Mouse (Mus musculus): ENCODE results near the gene Jmjd1c. TPM values are rescaled to one million over a fixed set of nuclear protein-coding genes. Genes with fewer than 3 reads are reported as not detected.

Gene Jmjd1c
- polyA plus RNA-seq, 1 experiment from 2014 or later = 10.9 TPM

DNA sequence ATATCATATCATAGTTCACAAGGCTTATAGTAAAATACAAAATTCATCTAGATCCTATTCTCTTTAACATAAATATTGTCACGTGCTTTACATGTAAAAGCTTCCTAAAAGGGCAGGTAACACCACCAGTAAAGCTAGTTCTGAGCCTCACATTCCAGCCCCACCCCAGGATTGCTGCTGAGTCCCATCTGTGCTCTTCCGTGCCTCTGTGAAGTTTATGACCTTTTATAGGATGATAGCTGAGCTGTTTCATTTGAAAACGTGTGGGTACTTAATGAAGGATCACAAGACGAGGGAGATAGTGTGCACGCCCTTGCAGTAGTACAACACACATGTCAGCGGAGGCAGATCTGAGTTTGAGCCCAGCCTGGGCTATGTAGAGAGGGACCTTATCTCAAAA lies 134.5 kb downstream of the Jmjd1c start:
- no peak overlapping the region for H3K27ac ChIP-seq (ENCODE audit: low read length)
- no peak overlapping the region for H3K9ac ChIP-seq (ENCODE audit: low read depth, low read length)
- H3K4me2 ChIP-seq (ENCODE audit: low read depth, low read length) = no peak overlapping the region
- WGBS (ENCODE audit: insufficient replicate concordance) = 68% methylated on average over 6 of the region's 6 CpGs
- H3K36me3 ChIP-seq (ENCODE audit: control insufficient read depth, insufficient read depth) = peaks cover 31% of the 10 kb centered on the region
- no peaks in the 10 kb centered on the region for H3K27me3 ChIP-seq (ENCODE audit: control insufficient read depth, insufficient read depth, low read depth, low read length)
- no peaks in the 10 kb centered on the region; the same call in 1 of the 2 replicates for H3K4me1 ChIP-seq (ENCODE audit: control insufficient read depth, low read depth, low read length)
- H3K4me3 ChIP-seq (ENCODE audit: low read depth, low read length) = no peak overlapping the region
- no peak for ATAC-seq (ENCODE audit: low read depth)
- no peaks in the 10 kb centered on the region for H3K9me3 ChIP-seq (replicated peaks; ENCODE audit: control insufficient read depth, low read length)

DNA sequence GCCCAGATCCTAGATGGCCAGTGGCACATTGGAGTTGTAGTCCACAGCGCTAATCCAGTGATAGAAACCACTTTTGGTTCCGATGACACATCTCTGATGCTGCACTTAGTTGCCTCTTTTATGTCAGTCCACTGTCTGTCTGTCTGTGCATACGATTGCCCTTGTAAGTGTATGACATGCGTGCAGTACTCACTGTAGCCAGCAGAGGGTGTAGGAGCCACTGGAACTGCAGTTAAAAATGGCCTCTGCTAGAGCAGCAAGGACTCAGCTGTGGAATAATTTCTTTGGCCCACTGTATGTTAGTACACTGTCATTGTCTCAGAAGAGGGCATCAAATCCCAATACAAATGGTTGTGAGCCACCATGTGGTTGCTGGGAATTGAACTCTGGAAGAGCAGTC lies 151.2 kb downstream of the Jmjd1c start:
- H3K9ac ChIP-seq (ENCODE audit: low read depth, low read length) = no peak overlapping the region
- no peak overlapping the region for H3K4me2 ChIP-seq (ENCODE audit: low read depth, low read length)
- H3K4me1 ChIP-seq (ENCODE audit: control insufficient read depth, low read depth, low read length) = no peaks in the 10 kb centered on the region
- H3K27ac ChIP-seq (ENCODE audit: low read length) = no peak overlapping the region
- 82% methylated on average over 4 of the region's 4 CpGs for WGBS (ENCODE audit: insufficient replicate concordance)
- no peaks in the 10 kb centered on the region for H3K27me3 ChIP-seq (ENCODE audit: control insufficient read depth, insufficient read depth, low read depth, low read length)
- H3K4me3 ChIP-seq (ENCODE audit: low read depth, low read length) = no peak overlapping the region
- H3K36me3 ChIP-seq (ENCODE audit: control insufficient read depth, insufficient read depth) = peaks cover 34% of the 10 kb centered on the region
- ATAC-seq (ENCODE audit: low read depth) = no peak
- H3K9me3 ChIP-seq (replicated peaks; ENCODE audit: control insufficient read depth, low read length) = no peaks in the 10 kb centered on the region

- Histone ChIP-seq H3K9me3 (replicated peaks; ENCODE audit: control insufficient read depth, low read length) (no peaks in the 10 kb centered on the region), H3K4me3 (ENCODE audit: low read depth, low read length) (no peak overlapping the region), H3K27me3 (ENCODE audit: control insufficient read depth, insufficient read depth, low read depth, low read length) (no peaks in the 10 kb centered on the region), H3K36me3 (ENCODE audit: control insufficient read depth, insufficient read depth) (peaks cover 32% of the 10 kb centered on the region), H3K27ac (ENCODE audit: low read length) (no peak overlapping the region), H3K4me2 (ENCODE audit: low read depth, low read length) (no peak overlapping the region), H3K9ac (ENCODE audit: low read depth, low read length) (no peak overlapping the region), H3K4me1 (ENCODE audit: control insufficient read depth, low read depth, low read length) (no peaks in the 10 kb centered on the region)
- 77% methylated on average over 2 of the region's 2 CpGs for WGBS (ENCODE audit: insufficient replicate concordance)
- no peak for ATAC-seq (ENCODE audit: low read depth)
These were observed 153.6 kb downstream of the Jmjd1c start for GRCm38 (mm10) chr10:67249486-67249885.

DNA sequence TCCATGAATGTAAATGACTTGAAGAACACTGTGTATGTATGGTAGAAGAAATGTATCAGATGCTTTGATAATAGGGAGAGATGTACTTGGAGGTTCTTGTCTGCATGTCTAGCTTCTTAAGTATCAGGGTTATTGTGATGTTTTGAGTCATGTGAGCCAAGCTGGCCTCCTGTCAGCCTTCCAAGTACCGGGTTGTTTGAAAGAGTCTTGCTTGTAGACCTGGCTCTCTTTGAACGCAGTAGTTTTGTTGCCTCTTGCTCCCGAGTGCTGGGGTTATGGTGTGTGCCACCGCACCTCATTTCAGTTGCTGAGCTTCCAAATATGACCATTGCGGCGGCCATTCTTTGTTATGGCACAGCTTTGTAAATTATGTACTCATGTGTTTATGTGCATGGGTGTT lies 154.9 kb downstream of the Jmjd1c start:
- peaks cover 22% of the 10 kb centered on the region for H3K36me3 ChIP-seq (ENCODE audit: control insufficient read depth, insufficient read depth)
- H3K4me3 ChIP-seq (ENCODE audit: low read depth, low read length) = no peak overlapping the region
- no peaks in the 10 kb centered on the region for H3K27me3 ChIP-seq (ENCODE audit: control insufficient read depth, insufficient read depth, low read depth, low read length)
- H3K27ac ChIP-seq (ENCODE audit: low read length) = no peak overlapping the region
- H3K4me1 ChIP-seq (ENCODE audit: control insufficient read depth, low read depth, low read length) = no peaks in the 10 kb centered on the region
- H3K4me2 ChIP-seq (ENCODE audit: low read depth, low read length) = no peak overlapping the region
- no peaks in the 10 kb centered on the region for H3K9me3 ChIP-seq (replicated peaks; ENCODE audit: control insufficient read depth, low read length)
- no peak overlapping the region for H3K9ac ChIP-seq (ENCODE audit: low read depth, low read length)
- 80% methylated on average over 6 of the region's 6 CpGs for WGBS (ENCODE audit: insufficient replicate concordance)
- no peak for ATAC-seq (ENCODE audit: low read depth)

- peaks cover 13% of the 10 kb centered on the region for H3K36me3 ChIP-seq (ENCODE audit: control insufficient read depth, insufficient read depth)
- no peak overlapping the region for H3K4me3 ChIP-seq (ENCODE audit: low read depth, low read length)
- no peak overlapping the region for H3K4me2 ChIP-seq (ENCODE audit: low read depth, low read length)
- 56% methylated on average over 5 of the region's 5 CpGs for WGBS (ENCODE audit: insufficient replicate concordance)
- no peak for ATAC-seq (ENCODE audit: low read depth)
- H3K4me1 ChIP-seq (ENCODE audit: control insufficient read depth, low read depth, low read length) = no peaks in the 10 kb centered on the region
- no peaks in the 10 kb centered on the region for H3K27me3 ChIP-seq (ENCODE audit: control insufficient read depth, insufficient read depth, low read depth, low read length)
- no peaks in the 10 kb centered on the region for H3K9me3 ChIP-seq (replicated peaks; ENCODE audit: control insufficient read depth, low read length)
- H3K27ac ChIP-seq (ENCODE audit: low read length) = no peak overlapping the region
- no peak overlapping the region for H3K9ac ChIP-seq (ENCODE audit: low read depth, low read length)
These were observed 156.4 kb downstream of the Jmjd1c start for GRCm38 (mm10) chr10:67252353-67252752.

GRCm38 (mm10) chr10:67253115-67253514 lies 157.2 kb downstream of the Jmjd1c start:
- Histone ChIP-seq H3K4me3 (ENCODE audit: low read depth, low read length) (no peak overlapping the region), H3K27me3 (ENCODE audit: control insufficient read depth, insufficient read depth, low read depth, low read length) (no peaks in the 10 kb centered on the region), H3K9me3 (replicated peaks; ENCODE audit: control insufficient read depth, low read length) (no peaks in the 10 kb centered on the region), H3K36me3 (ENCODE audit: control insufficient read depth, insufficient read depth) (peaks cover 11% of the 10 kb centered on the region), H3K4me1 (ENCODE audit: control insufficient read depth, low read depth, low read length) (no peaks in the 10 kb centered on the region), H3K27ac (ENCODE audit: low read length) (no peak overlapping the region), H3K4me2 (ENCODE audit: low read depth, low read length) (no peak overlapping the region), H3K9ac (ENCODE audit: low read depth, low read length) (no peak overlapping the region)
- WGBS (ENCODE audit: insufficient replicate concordance) = 85% methylated on average over 1 of the region's 1 CpGs
- ATAC-seq (ENCODE audit: low read depth) = no peak

DNA sequence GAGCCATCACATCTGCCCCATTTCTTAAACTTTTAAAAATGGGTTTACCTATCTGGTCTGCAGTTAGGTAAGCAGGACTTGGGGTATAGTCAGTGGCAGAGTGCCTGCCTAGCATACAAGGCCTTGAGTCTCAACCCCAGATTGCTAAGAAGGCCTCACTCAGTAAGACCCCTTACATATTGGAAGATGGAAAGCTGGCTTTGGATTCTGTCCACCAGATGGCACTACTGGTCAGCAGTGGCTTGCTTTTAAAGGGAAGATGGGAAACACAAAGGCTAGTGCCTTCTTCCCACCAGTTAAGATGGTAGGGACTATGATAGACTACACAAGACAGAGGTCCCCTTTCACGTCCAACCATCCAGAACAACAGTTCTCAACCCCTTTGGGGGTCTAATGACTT lies 168.9 kb downstream of the Jmjd1c start:
- WGBS (ENCODE audit: insufficient replicate concordance) = 30% methylated on average over 1 of the region's 1 CpGs
- ATAC-seq (ENCODE audit: low read depth) = no peak

GRCm38 (mm10) chr10:67275916-67276315 lies 180.0 kb downstream of the Jmjd1c start:
- no peak overlapping the region for H3K4me3 ChIP-seq (ENCODE audit: low read depth, low read length)
- H3K27me3 ChIP-seq (ENCODE audit: control insufficient read depth, insufficient read depth, low read depth, low read length) = no peaks in the 10 kb centered on the region
- H3K27ac ChIP-seq (ENCODE audit: low read length) = no peak overlapping the region
- H3K4me1 ChIP-seq (ENCODE audit: control insufficient read depth, low read depth, low read length) = no peaks in the 10 kb centered on the region
- no peaks in the 10 kb centered on the region; the same call in 1 of the 2 replicates for H3K36me3 ChIP-seq (ENCODE audit: control insufficient read depth, insufficient read depth)
- ATAC-seq (ENCODE audit: low read depth) = no peak
- no peak overlapping the region for H3K9ac ChIP-seq (ENCODE audit: low read depth, low read length)
- H3K4me2 ChIP-seq (ENCODE audit: low read depth, low read length) = no peak overlapping the region
- H3K9me3 ChIP-seq (replicated peaks; ENCODE audit: control insufficient read depth, low read length) = no peaks in the 10 kb centered on the region

More for the DNA sequence above, 168.9 kb downstream of the Jmjd1c start:
- H3K4me3 ChIP-seq (ENCODE audit: low read depth, low read length) = no peak overlapping the region
- no peaks in the 10 kb centered on the region for H3K27me3 ChIP-seq (ENCODE audit: control insufficient read depth, insufficient read depth, low read depth, low read length)
- H3K27ac ChIP-seq (ENCODE audit: low read length) = no peak overlapping the region
- H3K36me3 ChIP-seq (ENCODE audit: control insufficient read depth, insufficient read depth) = peaks cover 4% of the 10 kb centered on the region
- H3K9me3 ChIP-seq (replicated peaks; ENCODE audit: control insufficient read depth, low read length) = no peaks in the 10 kb centered on the region
- no peaks in the 10 kb centered on the region for H3K4me1 ChIP-seq (ENCODE audit: control insufficient read depth, low read depth, low read length)
- H3K4me2 ChIP-seq (ENCODE audit: low read depth, low read length) = no peak overlapping the region
- no peak overlapping the region for H3K9ac ChIP-seq (ENCODE audit: low read depth, low read length)

GRCm38 (mm10) chr10:67281852-67282251 lies 185.9 kb downstream of the Jmjd1c start:
- Histone ChIP-seq H3K36me3 (ENCODE audit: control insufficient read depth, insufficient read depth) (no peaks in the 10 kb centered on the region), H3K4me3 (ENCODE audit: low read depth, low read length) (no peak overlapping the region), H3K9me3 (replicated peaks; ENCODE audit: control insufficient read depth, low read length) (no peaks in the 10 kb centered on the region), H3K27me3 (ENCODE audit: control insufficient read depth, insufficient read depth, low read depth, low read length) (no peaks in the 10 kb centered on the region), H3K4me2 (ENCODE audit: low read depth, low read length) (no peak overlapping the region), H3K9ac (ENCODE audit: low read depth, low read length) (no peak overlapping the region), H3K27ac (ENCODE audit: low read length) (no peak overlapping the region), H3K4me1 (ENCODE audit: control insufficient read depth, low read depth, low read length) (peaks cover 22% of the 10 kb centered on the region)
- ATAC-seq (ENCODE audit: low read depth) = no peak
- 47% methylated on average over 8 of the region's 8 CpGs for WGBS (ENCODE audit: insufficient replicate concordance)

GRCm38 (mm10) chr10:67282531-67282930 lies 186.6 kb downstream of the Jmjd1c start:
- no peak for ATAC-seq (ENCODE audit: low read depth)
- Histone ChIP-seq H3K4me3 (ENCODE audit: low read depth, low read length) (no peak overlapping the region), H3K27ac (ENCODE audit: low read length) (no peak overlapping the region), H3K9ac (ENCODE audit: low read depth, low read length) (no peak overlapping the region), H3K4me2 (ENCODE audit: low read depth, low read length) (no peak overlapping the region), H3K9me3 (replicated peaks; ENCODE audit: control insufficient read depth, low read length) (no peaks in the 10 kb centered on the region), H3K27me3 (ENCODE audit: control insufficient read depth, insufficient read depth, low read depth, low read length) (no peaks in the 10 kb centered on the region), H3K4me1 (ENCODE audit: control insufficient read depth, low read depth, low read length) (peaks cover 22% of the 10 kb centered on the region), H3K36me3 (ENCODE audit: control insufficient read depth, insufficient read depth) (no peaks in the 10 kb centered on the region)
- 70% methylated on average over 2 of the region's 2 CpGs for WGBS (ENCODE audit: insufficient replicate concordance)

All from liver, embryonic 16.5 days (tissue).